Mouse (Mus musculus): ENCODE measurements around the gene Chst15. TPM values are rescaled to one million over a fixed set of nuclear protein-coding genes. Genes with fewer than 3 reads are reported as not detected.

Gene Chst15
- polyA plus RNA-seq, 1 experiment, result 5.7 TPM

DNA sequence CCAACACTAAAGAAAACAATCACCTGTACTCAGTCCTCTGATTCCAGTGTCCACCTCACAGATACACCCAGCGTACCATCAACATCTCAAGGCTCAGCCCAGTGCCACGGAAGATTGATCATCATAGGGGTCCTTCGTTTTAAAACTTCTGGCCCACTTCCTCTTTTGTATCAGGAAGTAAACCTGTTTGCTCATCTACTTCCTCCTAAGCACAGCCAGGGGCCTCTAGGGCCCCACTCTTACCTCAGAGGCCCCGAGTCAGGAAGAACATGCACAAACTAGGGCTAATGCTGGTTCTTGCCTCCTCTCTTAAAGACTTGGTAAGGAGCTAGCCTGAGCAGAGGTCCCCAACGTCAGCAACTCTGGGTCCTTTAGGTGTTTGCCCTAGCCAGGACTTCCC is 6.4 kb upstream of the Chst15 start:
- peak overlapping the region; percentile 49 for H3K27ac ChIP-seq (ENCODE audit: insufficient read depth, low read depth, low read length)
- H3K4me1 ChIP-seq (ENCODE audit: control insufficient read depth, insufficient read depth, insufficient read length, low read length), result peaks cover 7% of the 10 kb centered on the region; the same call in 1 of the 2 replicates
- H3K36me3 ChIP-seq (ENCODE audit: control insufficient read depth, insufficient read depth, low read length), result no peaks in the 10 kb centered on the region
- H3K4me3 ChIP-seq (ENCODE audit: low read depth, low read length), result no peak overlapping the region
- TF ChIP-seq CTCF (IDR thresholded peaks at IDR 0.05; ENCODE audit: extremely low read depth, insufficient read length, insufficient replicate concordance, low read depth, low read length) (no peak), POLR2A (IDR thresholded peaks at IDR 0.05; ENCODE audit: low read depth, low read length) (no peak)
- no peaks in the 10 kb centered on the region for H3K27me3 ChIP-seq (ENCODE audit: control insufficient read depth, insufficient read depth, low read length)
- 47% methylated on average over 5 of the region's 5 CpGs for WGBS

GRCm38 (mm10) chr7:132321392-132321958 is 4.4 kb upstream of the Chst15 start:
- Histone ChIP-seq H3K4me1 (ENCODE audit: control insufficient read depth, insufficient read depth, insufficient read length, low read length) (peaks cover 7% of the 10 kb centered on the region; the same call in 1 of the 2 replicates), H3K36me3 (ENCODE audit: control insufficient read depth, insufficient read depth, low read length) (no peaks in the 10 kb centered on the region), H3K27ac (ENCODE audit: insufficient read depth, low read depth, low read length) (no peak overlapping the region), H3K4me3 (ENCODE audit: low read depth, low read length) (no peak overlapping the region), H3K27me3 (ENCODE audit: control insufficient read depth, insufficient read depth, low read length) (no peaks in the 10 kb centered on the region)
- 29% methylated on average over 2 of the region's 2 CpGs for WGBS
- TF ChIP-seq CTCF (IDR thresholded peaks at IDR 0.05; ENCODE audit: extremely low read depth, insufficient read length, insufficient replicate concordance, low read depth, low read length), result no peak
- TF ChIP-seq POLR2A (IDR thresholded peaks at IDR 0.05; ENCODE audit: low read depth, low read length), result no peak

- TF ChIP-seq POLR2A (IDR thresholded peaks at IDR 0.05; ENCODE audit: low read depth, low read length) (peak; percentile 1; the same call in 1 of the 2 replicates), CTCF (IDR thresholded peaks at IDR 0.05; ENCODE audit: extremely low read depth, insufficient read length, insufficient replicate concordance, low read depth, low read length) (no peak)
- H3K27ac ChIP-seq (ENCODE audit: insufficient read depth, low read depth, low read length), result peak overlapping the region; percentile 77
- whole genome bisulfite sequencing, result under 1% methylated on average over 79 of the region's 79 CpGs
- no peaks in the 10 kb centered on the region for H3K27me3 ChIP-seq (ENCODE audit: control insufficient read depth, insufficient read depth, low read length)
- peak overlapping the region; percentile 74 for H3K4me3 ChIP-seq (ENCODE audit: low read depth, low read length)
- H3K4me1 ChIP-seq (ENCODE audit: control insufficient read depth, insufficient read depth, insufficient read length, low read length), result peaks cover 13% of the 10 kb centered on the region; the same call in 1 of the 2 replicates
- no peaks in the 10 kb centered on the region for H3K36me3 ChIP-seq (ENCODE audit: control insufficient read depth, insufficient read depth, low read length)
Observed at GRCm38 (mm10) chr7:132316101-132317035, 660 bp downstream of the Chst15 start.

DNA sequence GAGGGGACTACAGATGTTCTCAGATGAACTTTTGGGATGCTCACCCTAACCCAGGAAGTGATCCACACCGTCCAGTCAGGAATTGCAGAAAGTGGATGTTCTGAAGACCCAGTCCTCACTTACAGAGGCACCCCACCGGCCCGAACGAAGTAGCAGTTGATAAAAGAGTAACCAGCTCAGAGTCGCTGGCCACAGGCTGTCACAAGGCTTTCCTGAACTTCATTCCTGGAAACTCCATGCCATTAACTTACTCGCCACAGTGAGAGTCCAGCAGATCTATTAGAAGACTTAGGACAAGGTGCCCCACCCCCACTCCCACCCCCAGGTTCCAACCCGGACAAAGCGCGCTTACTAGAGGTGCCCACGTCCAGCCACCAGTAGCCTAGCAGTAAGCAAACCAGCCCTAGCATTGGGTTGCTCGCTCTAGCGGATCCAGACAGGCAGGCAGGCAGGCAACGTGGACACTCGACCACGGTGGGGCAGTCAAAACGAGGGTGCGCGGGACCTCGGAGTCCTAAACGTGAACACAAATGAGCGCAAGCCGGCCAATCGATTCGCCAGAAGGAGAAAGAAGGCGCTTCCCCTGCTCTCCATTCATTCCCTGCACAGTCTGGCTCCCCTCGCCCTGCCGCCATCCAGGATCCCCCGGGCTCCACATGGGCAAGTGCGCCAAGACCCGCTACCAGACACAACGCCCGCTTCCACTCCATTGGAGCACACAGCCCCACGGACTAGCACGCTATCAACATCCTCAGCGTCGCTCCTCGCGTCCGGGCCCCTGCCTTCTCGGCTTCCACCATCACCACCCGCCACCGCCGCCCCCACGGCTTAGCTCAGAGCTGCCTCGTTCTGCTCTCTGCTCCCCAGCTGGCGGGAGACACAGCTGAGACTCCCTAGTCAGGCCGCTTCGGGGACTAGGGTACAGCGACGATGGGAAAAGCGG is 1.6 kb downstream of the Chst15 start:
- WGBS, result 6% methylated on average over 51 of the region's 51 CpGs
- peak overlapping the region; percentile 74 for H3K4me3 ChIP-seq (ENCODE audit: low read depth, low read length)
- peaks cover 13% of the 10 kb centered on the region; the same call in 1 of the 2 replicates for H3K4me1 ChIP-seq (ENCODE audit: control insufficient read depth, insufficient read depth, insufficient read length, low read length)
- H3K27ac ChIP-seq (ENCODE audit: insufficient read depth, low read depth, low read length), result peak overlapping the region; percentile 77
- no peaks in the 10 kb centered on the region for H3K27me3 ChIP-seq (ENCODE audit: control insufficient read depth, insufficient read depth, low read length)
- no peaks in the 10 kb centered on the region for H3K36me3 ChIP-seq (ENCODE audit: control insufficient read depth, insufficient read depth, low read length)
- TF ChIP-seq POLR2A (IDR thresholded peaks at IDR 0.05; ENCODE audit: low read depth, low read length) (no peak), CTCF (IDR thresholded peaks at IDR 0.05; ENCODE audit: extremely low read depth, insufficient read length, insufficient replicate concordance, low read depth, low read length) (peak; percentile 27; the same call in 1 of the 2 replicates)

- TF ChIP-seq CTCF (IDR thresholded peaks at IDR 0.05; ENCODE audit: extremely low read depth, insufficient read length, insufficient replicate concordance, low read depth, low read length) (no peak), POLR2A (IDR thresholded peaks at IDR 0.05; ENCODE audit: low read depth, low read length) (no peak)
- Histone ChIP-seq H3K4me3 (ENCODE audit: low read depth, low read length) (no peak overlapping the region), H3K36me3 (ENCODE audit: control insufficient read depth, insufficient read depth, low read length) (no peaks in the 10 kb centered on the region), H3K27ac (ENCODE audit: insufficient read depth, low read depth, low read length) (no peak overlapping the region), H3K27me3 (ENCODE audit: control insufficient read depth, insufficient read depth, low read length) (no peaks in the 10 kb centered on the region), H3K4me1 (ENCODE audit: control insufficient read depth, insufficient read depth, insufficient read length, low read length) (peaks cover 18% of the 10 kb centered on the region; the same call in 1 of the 2 replicates)
- WGBS, result 14% methylated on average over 8 of the region's 8 CpGs
Observed at GRCm38 (mm10) chr7:132312396-132312795, 4.6 kb downstream of the Chst15 start.

DNA sequence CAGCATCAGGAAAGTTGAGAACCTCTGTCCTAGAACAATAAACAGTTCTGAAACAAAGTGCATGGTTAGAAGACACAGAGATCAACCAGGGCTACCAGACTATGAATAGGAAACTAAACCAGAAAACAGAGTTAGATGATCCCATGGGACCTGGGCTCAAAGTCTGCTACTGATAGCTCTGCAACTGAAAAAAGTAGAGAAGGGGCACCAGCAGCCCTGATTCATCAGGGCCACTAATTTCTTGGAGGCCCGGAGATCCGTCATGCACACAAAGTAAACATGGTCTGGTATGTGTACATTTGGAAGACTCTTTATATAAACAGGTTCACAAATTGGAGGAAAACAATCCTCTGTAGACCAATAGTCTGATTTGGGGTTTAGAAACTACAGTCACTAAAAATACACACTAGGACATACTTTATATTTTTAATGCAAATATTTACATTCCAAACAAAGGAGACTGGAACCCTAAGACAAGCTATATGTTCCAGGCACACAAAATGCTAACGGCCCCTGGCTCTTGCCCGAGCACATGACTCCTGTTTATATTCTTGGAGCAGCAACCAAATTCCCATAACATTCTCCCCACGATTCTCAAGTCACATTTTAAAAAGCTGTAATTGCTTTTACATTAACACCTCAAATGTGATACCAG is 8.4 kb downstream of the Chst15 start:
- Histone ChIP-seq H3K27ac (ENCODE audit: insufficient read depth, low read depth, low read length) (0 out of 2 replicates have a peak overlapping the region, but pooled peaks have one; percentile 8), H3K36me3 (ENCODE audit: control insufficient read depth, insufficient read depth, low read length) (no peaks in the 10 kb centered on the region), H3K4me3 (ENCODE audit: low read depth, low read length) (no peak overlapping the region), H3K4me1 (ENCODE audit: control insufficient read depth, insufficient read depth, insufficient read length, low read length) (peaks cover 18% of the 10 kb centered on the region; the same call in 1 of the 2 replicates), H3K27me3 (ENCODE audit: control insufficient read depth, insufficient read depth, low read length) (no peaks in the 10 kb centered on the region)
- WGBS, result 36% methylated on average over 5 of the region's 5 CpGs
- TF ChIP-seq CTCF (IDR thresholded peaks at IDR 0.05; ENCODE audit: extremely low read depth, insufficient read length, insufficient replicate concordance, low read depth, low read length) (no peak), POLR2A (IDR thresholded peaks at IDR 0.05; ENCODE audit: low read depth, low read length) (no peak)

Measured in small intestine, adult 2 months (tissue).